Mouse (Mus musculus): ENCODE data around the gene Kcnq1. TPM values are rescaled to one million over a fixed set of nuclear protein-coding genes. Genes with fewer than 3 reads are reported as not detected.

Kcnq1 gene
- polyA plus RNA-seq, 1 experiment from 2014 or later = 10.5 TPM

DNA sequence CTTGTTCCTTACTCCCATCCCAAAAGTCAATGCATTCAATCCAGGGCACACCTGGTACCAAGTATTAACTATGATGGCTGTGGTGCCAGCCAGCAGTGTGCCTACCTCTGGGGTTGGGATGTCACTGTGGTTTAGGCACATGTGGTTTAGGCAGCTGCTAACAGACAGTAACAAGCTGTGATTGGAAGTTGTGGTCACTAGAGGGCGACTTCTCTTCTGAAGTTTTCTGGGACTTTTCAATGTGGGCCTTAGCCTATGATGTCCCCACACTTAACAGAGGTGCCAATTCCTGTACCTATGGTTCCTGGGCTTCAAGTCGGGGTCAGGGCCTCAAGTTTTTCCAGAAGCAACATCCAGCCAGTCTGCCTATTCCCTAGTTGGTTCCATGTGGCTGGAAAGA lies 45.0 kb downstream of the Kcnq1 start:
- Histone ChIP-seq H3K36me3 (ENCODE audit: control insufficient read depth, insufficient read depth) (0 out of 2 replicates have a peak, but pooled peaks cover 5% of the 10 kb centered on the region), H3K9ac (ENCODE audit: low read depth, low read length) (no peak overlapping the region), H3K4me2 (replicated peaks; ENCODE audit: low read depth) (no peak overlapping the region), H3K9me3 (ENCODE audit: control insufficient read depth) (no peaks in the 10 kb centered on the region), H3K27me3 (replicated peaks; ENCODE audit: control insufficient read depth, insufficient read depth, low read length) (no peaks in the 10 kb centered on the region), H3K4me1 (replicated peaks; ENCODE audit: control insufficient read depth, insufficient read depth, low read length) (peaks cover 8% of the 10 kb centered on the region), H3K27ac (ENCODE audit: low read depth, low read length) (no peak overlapping the region), H3K4me3 (ENCODE audit: low read depth, low read length) (no peak overlapping the region)
- no peak for ATAC-seq
- WGBS = 20% methylated on average over 2 of the region's 2 CpGs
- TF ChIP-seq CTCF (IDR thresholded peaks at IDR 0.05; ENCODE audit: low read depth) = peak; percentile 79

DNA sequence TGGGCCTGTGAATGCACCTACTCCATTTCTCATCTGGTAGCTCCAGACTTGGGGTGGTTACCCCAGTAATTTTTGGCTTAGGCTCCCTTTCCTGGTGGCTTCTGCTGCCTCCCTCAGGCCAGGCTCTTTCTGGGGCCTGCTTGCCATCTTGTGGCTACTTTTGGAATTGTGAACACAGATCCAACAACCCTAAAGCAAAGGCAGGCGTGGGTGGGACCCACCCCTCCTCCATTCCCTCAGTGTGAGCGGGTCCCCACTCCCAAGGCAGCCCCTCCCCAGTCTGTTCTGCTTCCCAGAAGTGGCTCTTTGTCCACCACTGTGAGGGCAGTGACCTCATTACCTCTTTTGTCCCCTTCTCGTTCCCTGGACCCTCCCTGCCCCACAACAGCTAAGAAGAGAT lies 46.2 kb downstream of the Kcnq1 start:
- 48% methylated on average over 3 of the region's 3 CpGs for WGBS
- peak; percentile 74 for TF ChIP-seq CTCF (IDR thresholded peaks at IDR 0.05; ENCODE audit: low read depth)
- ATAC-seq = no peak
- H3K9ac ChIP-seq (ENCODE audit: low read depth, low read length) = no peak overlapping the region
- H3K4me1 ChIP-seq (replicated peaks; ENCODE audit: control insufficient read depth, insufficient read depth, low read length) = peaks cover 8% of the 10 kb centered on the region
- H3K27me3 ChIP-seq (replicated peaks; ENCODE audit: control insufficient read depth, insufficient read depth, low read length) = no peaks in the 10 kb centered on the region
- H3K36me3 ChIP-seq (ENCODE audit: control insufficient read depth, insufficient read depth) = 0 out of 2 replicates have a peak, but pooled peaks cover 5% of the 10 kb centered on the region
- no peak overlapping the region for H3K27ac ChIP-seq (ENCODE audit: low read depth, low read length)
- no peak overlapping the region for H3K4me3 ChIP-seq (ENCODE audit: low read depth, low read length)
- no peaks in the 10 kb centered on the region for H3K9me3 ChIP-seq (ENCODE audit: control insufficient read depth)
- H3K4me2 ChIP-seq (replicated peaks; ENCODE audit: low read depth) = no peak overlapping the region

DNA sequence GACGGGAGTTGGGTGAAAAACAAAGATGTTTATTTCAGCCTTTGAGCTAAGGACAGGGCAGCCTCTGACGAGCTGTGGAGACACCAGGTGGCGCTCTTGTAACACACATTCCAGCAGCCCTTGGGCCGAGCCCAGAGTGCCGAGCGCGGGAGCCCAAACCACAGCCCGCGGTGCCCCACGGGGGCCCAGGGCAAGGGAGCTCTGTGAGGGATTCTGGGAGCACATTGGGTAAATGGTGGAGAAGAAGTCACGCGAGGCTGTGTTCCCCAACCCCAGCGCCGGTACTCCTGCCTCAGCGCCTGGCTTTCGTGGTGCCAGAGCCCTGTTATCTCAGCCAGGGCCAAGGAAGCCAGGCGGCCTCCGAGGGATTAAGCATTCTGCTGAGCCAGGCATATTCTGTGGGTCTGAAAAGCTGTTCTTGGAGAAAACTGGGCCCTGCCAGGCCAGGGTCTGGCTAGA lies 47.8 kb downstream of the Kcnq1 start:
- WGBS = 3% methylated on average over 18 of the region's 18 CpGs
- Histone ChIP-seq H3K4me1 (replicated peaks; ENCODE audit: control insufficient read depth, insufficient read depth, low read length) (peaks cover 8% of the 10 kb centered on the region), H3K4me3 (ENCODE audit: low read depth, low read length) (0 out of 2 replicates have a peak overlapping the region, but pooled peaks have one; percentile 14), H3K4me2 (replicated peaks; ENCODE audit: low read depth) (peak overlapping the region; percentile 67), H3K9me3 (ENCODE audit: control insufficient read depth) (no peaks in the 10 kb centered on the region), H3K9ac (ENCODE audit: low read depth, low read length) (peak overlapping the region; percentile 48), H3K27me3 (replicated peaks; ENCODE audit: control insufficient read depth, insufficient read depth, low read length) (no peaks in the 10 kb centered on the region), H3K27ac (ENCODE audit: low read depth, low read length) (peak overlapping the region; percentile 57), H3K36me3 (ENCODE audit: control insufficient read depth, insufficient read depth) (0 out of 2 replicates have a peak, but pooled peaks cover 5% of the 10 kb centered on the region)
- TF ChIP-seq CTCF (IDR thresholded peaks at IDR 0.05; ENCODE audit: low read depth) = peak; percentile 96
- peak; percentile 87 for ATAC-seq

DNA sequence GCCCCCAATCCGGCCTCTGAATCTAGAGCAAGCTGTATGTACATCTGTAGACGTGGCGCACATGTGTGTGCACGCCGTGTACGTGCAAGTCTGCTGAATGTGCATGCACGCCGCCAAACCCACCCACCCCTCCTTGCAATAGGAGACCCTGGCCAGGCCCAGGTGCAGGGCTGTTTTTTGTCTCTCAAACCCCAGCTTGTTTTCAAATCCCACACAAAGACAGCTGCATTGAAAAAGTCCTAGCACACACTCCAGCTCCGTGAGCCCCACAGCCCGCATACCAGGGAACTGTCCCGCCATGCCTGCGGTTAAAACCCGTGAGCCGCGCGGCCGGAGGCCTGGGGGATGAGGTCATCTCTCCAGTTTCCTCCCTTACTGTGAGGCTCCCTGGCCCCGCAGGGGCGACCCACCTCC lies 48.3 kb downstream of the Kcnq1 start:
- Histone ChIP-seq H3K4me3 (ENCODE audit: low read depth, low read length) (no peak overlapping the region), H3K27ac (ENCODE audit: low read depth, low read length) (peak overlapping the region; percentile 57)
- peak; percentile 25; the same call in 1 of the 2 replicates for ATAC-seq

DNA sequence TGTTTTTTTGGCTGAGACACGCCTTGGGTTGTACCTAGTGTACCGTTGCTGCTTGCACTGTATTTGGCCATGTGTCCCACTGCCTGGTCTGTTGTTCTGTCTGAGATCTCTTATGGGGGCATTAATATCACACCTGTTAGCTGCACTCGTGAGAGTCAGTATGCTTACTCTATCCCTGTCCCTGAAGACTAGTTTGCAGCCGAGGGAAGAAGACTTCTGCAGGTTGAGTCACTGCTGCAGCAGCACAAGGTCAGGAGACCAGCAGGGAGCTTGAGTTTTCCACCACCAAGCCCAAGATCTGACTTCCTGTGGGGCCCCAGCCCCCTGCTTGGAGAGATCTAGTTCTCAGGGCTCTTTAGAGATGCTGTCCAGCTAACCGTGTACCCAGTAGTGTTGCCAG lies 49.1 kb downstream of the Kcnq1 start:
- H3K27ac ChIP-seq (ENCODE audit: low read depth, low read length) = no peak overlapping the region
- TF ChIP-seq CTCF (IDR thresholded peaks at IDR 0.05; ENCODE audit: low read depth) = no peak
- no peak for ATAC-seq

More for the DNA sequence above, 48.3 kb downstream of the Kcnq1 start:
- no peak for TF ChIP-seq CTCF (IDR thresholded peaks at IDR 0.05; ENCODE audit: low read depth)
- Histone ChIP-seq H3K4me2 (replicated peaks; ENCODE audit: low read depth) (peak overlapping the region; percentile 67), H3K27me3 (replicated peaks; ENCODE audit: control insufficient read depth, insufficient read depth, low read length) (no peaks in the 10 kb centered on the region), H3K9ac (ENCODE audit: low read depth, low read length) (no peak overlapping the region), H3K36me3 (ENCODE audit: control insufficient read depth, insufficient read depth) (0 out of 2 replicates have a peak, but pooled peaks cover 5% of the 10 kb centered on the region), H3K9me3 (ENCODE audit: control insufficient read depth) (no peaks in the 10 kb centered on the region), H3K4me1 (replicated peaks; ENCODE audit: control insufficient read depth, insufficient read depth, low read length) (peaks cover 8% of the 10 kb centered on the region)
- WGBS = 30% methylated on average over 19 of the region's 19 CpGs

DNA sequence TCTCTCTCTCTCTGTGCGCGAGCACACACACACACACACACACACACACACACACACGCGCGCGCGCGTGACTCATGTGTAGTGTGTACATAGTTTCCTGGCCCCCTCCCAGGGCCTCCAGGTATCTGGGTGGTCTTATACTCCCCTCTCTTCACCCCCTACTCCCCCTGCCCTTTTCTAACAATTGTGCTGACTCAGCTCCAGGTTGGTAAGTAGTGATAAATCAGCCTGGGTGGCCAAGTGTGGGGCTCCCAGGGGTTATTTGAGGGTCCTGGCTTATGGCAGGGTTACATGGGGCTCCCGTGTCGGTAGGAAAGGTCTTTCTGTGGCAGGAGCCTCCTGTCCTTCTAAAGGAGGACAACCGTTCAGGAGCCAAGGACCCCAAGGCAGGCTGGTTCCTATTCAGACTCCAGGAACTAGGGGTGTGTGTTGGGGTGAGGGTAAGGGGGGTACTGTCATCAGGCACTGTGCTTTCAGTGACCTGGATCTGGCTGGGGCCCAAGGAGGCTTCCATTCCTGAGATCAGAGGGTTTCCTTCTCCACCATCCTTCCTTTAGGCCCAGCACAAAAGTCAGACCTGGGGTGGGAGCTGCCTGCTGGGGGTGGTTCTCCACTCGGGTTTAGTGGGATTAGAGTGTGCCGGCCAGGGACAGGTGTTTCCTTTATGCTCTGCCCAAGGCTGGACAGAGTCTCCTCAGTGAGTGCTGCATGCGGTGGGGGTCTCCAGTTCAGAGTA lies 52.7 kb downstream of the Kcnq1 start:
- no peak overlapping the region for H3K4me2 ChIP-seq (replicated peaks; ENCODE audit: low read depth)
- no peaks in the 10 kb centered on the region for H3K36me3 ChIP-seq (ENCODE audit: control insufficient read depth, insufficient read depth)
- ATAC-seq = no peak
- H3K27ac ChIP-seq (ENCODE audit: low read depth, low read length) = no peak overlapping the region
- H3K27me3 ChIP-seq (replicated peaks; ENCODE audit: control insufficient read depth, insufficient read depth, low read length) = no peaks in the 10 kb centered on the region
- H3K9me3 ChIP-seq (ENCODE audit: control insufficient read depth) = no peaks in the 10 kb centered on the region
- TF ChIP-seq CTCF (IDR thresholded peaks at IDR 0.05; ENCODE audit: low read depth) = no peak
- 80% methylated on average over 12 of the region's 14 CpGs for WGBS
- H3K9ac ChIP-seq (ENCODE audit: low read depth, low read length) = no peak overlapping the region
- no peak overlapping the region for H3K4me3 ChIP-seq (ENCODE audit: low read depth, low read length)
- peaks cover 8% of the 10 kb centered on the region for H3K4me1 ChIP-seq (replicated peaks; ENCODE audit: control insufficient read depth, insufficient read depth, low read length)

More for the DNA sequence above, 49.1 kb downstream of the Kcnq1 start:
- no peaks in the 10 kb centered on the region for H3K9me3 ChIP-seq (ENCODE audit: control insufficient read depth)
- no peaks in the 10 kb centered on the region for H3K27me3 ChIP-seq (replicated peaks; ENCODE audit: control insufficient read depth, insufficient read depth, low read length)
- no peak overlapping the region for H3K4me3 ChIP-seq (ENCODE audit: low read depth, low read length)
- 0 out of 2 replicates have a peak, but pooled peaks cover under 1% of the 10 kb centered on the region for H3K36me3 ChIP-seq (ENCODE audit: control insufficient read depth, insufficient read depth)
- WGBS = 58% methylated on average over 5 of the region's 5 CpGs
- H3K9ac ChIP-seq (ENCODE audit: low read depth, low read length) = no peak overlapping the region
- H3K4me1 ChIP-seq (replicated peaks; ENCODE audit: control insufficient read depth, insufficient read depth, low read length) = peaks cover 8% of the 10 kb centered on the region
- H3K4me2 ChIP-seq (replicated peaks; ENCODE audit: low read depth) = no peak overlapping the region
